Mouse (Mus musculus) thymus, postnatal 25 days (tissue): ENCODE results near the gene Mdc1.

ENCODE experiments used
- DNase-seq: peaks from one replicate; pipeline ENCODE4 v3.0.0; 2022

Gene Mdc1

DNA sequence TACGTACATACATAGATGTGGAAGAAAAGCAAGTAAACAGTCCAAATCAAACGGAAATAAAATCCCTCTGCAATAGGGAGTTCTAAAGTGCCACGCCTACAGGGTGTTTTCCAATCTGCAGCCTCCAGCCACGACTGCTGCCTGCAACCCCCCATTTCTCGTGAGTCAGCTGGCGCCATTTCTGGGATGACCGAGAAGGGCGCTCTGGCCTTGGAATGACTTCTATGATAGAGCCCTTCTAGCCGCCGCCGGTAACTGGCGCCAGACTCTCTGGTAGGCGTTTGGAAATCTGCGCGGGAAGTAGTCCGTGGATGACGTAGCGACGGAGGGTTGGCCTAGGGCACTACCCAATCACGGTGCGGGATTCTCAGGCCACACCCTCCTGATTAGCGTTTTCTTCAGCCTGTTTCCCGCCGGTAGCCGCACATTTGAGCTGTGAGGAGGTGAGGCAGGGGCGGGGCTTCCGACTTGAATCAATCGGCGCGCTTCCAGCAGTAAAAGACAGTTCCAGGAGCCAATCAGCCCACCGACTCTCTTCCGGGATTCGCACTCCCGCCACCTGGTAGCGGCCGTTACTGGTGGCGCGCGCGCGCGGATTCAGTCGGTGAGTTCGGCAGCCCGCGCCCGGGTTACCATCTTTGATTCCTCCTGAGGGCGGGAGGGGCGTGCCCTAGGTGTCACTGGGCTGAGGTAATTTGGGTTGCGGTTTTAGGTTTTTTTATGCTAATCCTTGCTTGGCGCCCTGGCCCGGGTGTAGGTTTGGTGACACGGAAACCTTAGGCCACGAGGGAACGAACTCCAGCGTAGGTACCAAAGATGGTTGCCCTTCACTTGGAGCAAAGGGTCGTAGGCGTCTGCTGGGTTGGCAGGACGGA is at the start of gene Mdc1:
Gene Mdc1, plus strand, starts transcription at position 440 of the 875 bp plus-strand sequence.
- peak; percentile 99 for DNase-seq

DNA sequence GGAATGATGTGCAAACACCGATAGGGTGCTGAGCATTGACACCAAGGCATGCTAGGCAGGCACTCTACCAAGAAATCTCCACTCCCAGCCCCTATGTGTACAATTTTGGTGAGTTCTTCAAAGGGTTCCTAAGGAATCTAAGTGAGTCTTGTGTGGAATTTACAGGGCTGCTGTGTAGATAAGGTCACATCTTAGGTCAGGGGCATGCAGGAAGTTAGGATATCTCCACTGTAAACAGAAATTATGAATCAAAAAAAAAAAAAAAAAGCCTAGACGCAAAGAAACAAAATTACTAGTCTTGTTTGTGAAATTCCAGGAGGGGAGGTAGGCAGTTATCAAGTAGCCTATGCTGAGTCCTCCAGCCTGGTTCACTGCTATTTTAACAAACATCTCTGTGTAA is 48.5 kb upstream of the Mdc1 start:
- no peak for DNase-seq

DNA sequence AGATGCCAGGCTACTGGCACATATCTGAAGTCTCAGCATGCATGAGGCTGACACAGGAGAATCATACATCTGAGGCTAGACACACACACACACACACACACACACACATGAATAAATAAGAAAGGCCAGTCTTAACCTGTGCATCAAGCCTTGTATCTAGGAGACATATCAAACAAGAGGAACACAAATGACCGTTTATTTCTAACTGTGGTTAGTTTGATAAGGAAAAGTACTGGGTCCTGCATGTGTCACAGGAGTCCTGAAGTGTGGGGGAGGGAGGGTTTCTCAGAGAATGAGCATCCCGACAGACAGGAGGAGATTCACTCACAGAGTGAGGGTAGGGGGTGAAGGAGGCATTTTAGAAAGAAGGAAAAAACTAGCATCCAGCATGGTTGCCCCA is 46.2 kb upstream of the Mdc1 start:
- DNase-seq: no peak

DNA sequence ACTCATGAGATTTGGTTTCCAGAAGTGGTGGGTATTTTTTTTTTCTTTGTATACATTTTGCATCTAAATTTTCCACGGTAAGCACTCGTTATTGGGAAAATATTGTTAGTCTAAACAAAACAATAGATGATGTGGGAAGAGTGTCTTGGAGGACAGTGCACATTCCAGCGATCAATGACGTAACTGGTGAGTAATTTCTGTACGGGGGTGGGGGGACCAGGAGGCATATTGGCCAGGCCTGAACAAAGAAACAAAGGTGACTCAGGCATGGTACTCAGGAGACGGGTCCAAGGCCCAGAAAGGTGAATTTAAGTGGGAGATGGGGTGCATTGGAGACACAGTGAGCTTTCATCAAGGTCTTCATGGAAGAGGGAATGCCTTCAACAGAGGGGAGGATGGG is 45.7 kb upstream of the Mdc1 start:
- no peak for DNase-seq

DNA sequence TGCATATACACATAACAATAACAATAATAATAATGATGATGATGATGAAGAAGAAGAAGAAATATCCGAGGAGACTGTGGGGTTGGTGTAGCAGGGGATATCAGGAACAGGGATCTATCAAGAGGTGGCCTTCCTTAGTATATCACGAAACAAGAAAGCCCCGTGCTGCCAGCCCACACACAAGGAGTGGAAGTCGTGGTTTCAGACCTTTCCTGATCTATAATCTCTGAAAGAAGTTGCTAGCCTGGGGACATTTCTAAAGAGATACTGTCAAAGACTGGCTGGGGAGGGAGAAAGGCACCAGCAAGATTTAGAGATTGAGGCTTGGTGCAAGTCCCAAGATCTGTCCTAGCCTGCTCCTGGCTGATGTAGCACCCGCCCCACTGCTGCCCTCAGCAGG is 44.5 kb upstream of the Mdc1 start:
- no peak for DNase-seq

DNA sequence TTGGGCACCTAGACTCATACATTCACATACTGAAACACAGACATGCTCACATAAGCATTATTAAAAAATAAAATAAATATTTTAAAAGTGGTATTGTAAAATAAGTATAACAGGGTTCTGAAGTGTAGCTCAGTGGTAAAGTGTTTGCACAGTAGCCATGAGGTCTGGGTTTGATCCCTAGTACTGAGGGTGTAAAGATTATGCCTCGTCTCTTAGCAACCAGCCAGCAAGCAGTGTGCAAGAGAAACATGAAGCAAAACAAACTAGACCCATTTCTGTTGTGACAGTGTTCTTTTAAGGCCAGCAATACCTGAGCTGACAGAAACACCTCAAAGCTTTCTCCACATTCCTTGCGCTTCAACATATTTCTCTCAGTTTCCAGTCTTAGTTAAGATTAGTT is 40.4 kb upstream of the Mdc1 start:
- DNase-seq: no peak

DNA sequence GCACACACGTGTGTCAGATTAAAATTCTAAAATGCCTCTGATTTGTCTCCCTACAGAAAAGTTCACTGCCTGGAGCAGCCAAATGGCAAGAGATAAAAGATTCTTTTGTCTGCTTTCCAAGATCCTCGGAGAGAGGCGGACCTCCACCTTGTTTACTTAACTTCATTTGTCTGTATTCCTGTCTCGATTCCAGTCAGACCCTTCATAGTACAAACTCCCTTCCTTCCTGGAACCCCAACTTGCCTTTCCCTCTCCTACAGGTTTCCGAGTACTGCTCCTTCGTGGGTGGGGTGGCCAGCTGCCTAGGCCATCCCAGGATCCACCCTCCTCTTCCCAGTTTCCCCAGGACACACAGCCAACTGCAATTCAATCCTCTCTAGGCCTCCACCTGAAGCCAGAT is 38.3 kb upstream of the Mdc1 start:
- no peak for DNase-seq

DNA sequence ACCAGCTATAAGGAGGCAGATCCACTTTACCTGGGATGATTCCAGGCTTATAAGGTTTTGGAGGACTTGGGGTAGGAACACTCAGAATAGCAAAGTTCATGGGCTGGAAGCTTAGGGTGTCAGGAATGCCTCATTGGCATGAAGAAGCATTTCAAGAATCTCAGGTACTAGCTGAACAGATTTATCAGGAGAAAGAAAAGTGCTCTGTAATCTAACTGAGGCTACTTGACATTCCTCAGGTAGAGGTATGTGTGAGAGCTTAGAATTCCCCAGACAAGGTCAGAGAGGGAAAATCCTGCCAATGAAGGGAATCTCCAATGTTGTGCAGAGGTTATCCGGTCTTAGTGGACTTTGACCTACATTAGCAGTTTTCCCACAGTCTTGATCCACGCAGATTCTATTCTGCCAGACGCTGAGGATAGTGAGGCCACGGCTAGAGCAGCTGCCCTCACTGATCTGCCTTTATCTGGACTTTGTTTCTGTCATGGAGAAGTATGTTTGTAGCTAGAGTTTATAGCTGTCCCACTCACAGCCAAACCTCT is 37.4 kb upstream of the Mdc1 start:
- no peak for DNase-seq

DNA sequence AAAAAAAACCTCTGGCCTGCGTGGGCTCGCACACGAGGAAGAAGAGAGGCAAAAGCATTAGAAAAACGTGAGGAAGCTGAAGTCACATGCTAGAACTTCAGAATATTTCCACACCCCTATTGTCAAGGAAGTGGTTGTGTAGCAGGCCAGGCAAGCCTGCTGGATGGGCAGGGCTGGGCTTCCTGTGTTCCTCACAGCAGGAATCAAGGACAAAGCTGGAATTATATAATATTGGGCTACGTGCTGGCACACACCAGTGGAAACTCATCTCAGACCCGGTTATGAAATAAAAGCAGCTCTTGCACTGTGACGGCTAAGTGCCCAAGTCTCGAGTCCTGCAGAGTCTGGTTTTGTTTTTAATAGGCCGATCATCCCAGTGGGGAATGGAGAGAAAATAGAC is 33.2 kb upstream of the Mdc1 start:
- DNase-seq: no peak

DNA sequence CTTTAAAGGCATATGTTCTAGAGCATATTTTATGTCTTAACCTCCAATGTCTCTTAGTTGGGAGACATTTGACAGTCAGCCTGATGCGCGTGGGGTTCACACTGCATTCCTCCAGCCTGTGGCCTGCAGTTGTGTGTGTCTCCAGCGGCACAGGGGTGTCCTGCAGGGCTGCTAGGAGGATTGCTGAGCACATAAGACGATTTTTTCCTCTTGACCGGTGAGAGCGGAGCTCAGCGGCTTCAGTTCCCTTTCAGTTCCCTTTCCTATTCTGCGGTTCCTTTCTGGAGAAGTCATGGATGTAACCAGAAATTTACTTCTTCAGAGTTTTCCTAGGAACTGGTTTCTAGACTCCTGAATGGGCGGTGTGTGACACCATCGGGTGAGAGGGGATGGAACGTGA is 31.9 kb upstream of the Mdc1 start:
- no peak for DNase-seq

DNA sequence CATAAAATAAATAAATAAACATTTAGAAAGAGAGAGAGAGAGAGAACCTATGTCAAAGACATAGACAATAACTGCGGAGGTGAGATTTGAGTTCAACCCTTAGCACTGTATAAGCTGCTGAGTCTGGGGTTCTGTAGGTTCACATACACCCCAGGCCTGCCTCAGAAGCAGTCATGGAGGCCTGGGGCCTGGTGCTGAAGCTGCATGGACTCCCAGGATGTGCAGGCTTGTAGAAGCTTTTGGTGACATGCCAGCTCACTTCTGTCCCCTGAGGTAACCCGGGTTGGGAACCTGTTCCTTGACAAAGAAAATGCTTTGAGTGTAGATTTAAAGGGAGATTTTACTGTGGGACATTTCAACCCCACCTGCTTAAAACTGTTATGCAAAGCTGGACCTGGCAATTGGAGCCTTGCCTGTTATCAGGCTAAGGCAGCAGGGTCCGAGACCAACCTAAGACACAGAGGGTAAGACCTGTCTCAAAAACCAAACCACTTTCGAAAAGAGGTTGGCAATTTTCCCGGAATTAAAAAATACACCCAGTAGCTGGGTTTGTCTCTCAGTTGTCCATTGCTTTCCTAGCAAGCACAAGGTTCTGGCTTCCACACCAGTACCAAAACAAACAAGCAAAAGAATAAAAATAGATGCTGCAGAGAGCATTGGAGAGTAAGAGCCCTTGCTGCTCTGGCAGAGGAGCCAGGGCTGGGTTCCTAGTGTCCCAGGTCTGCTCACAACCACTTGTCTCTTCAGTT is 30.2 kb upstream of the Mdc1 start:
- no peak for DNase-seq

DNA sequence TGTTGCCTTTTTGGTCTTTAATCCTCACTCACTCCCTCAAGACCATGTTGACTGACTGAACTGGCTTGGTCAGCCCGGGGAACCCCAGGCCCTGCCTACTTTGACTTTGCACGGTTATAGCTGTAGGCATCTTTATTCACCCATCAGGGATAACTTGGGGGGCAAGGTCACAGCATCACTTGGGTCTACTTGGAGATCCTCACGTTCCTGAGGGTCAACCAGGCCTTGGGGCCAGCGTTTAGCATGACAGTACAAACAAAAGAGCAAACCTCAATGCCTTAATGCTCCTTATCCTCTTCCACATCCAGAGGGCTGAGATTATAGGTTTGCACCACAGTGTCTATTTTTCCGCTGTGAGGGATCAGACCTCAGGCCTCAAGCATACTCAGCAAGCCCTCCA is 29.0 kb upstream of the Mdc1 start:
- DNase-seq: no peak

DNA sequence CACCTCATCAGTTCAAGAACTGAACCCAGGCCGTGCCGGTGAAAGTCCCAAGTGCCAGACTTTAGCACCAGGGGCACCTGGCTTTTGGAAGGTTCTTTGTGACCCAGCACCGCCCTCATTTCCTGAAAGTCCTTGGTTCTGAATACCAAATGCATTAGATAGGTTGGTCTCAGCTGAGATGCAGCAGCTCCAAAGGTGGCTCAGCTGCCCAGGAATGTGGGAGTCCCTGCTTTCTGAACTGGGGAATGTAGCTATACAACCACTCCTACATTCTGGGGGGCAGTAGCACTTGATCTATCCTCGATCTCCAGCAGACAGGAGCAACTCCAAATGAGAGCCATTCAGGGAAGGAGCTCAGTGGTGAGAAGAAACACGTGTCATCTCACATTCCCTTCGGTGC is 28.6 kb upstream of the Mdc1 start:
- DNase-seq: no peak

DNA sequence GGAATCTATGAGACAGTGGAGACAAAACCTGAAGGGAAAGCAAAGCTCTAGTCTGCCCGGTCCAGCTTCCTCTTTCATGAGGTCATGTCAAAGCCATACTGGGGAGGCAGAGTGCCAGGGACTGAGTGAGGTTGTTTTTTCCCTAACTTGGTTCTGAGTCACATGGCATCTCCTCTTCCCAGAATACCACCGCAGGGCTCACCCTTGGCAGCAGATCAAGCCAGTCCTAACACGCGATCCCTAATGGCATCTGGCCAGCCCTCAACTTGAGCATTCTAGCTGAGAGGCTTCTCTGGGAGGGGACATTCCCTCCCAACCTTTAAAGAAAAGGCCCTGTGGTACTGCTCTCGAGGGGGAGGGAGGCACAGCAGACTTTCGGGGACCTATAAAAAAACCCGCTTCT is 28.1 kb upstream of the Mdc1 start:
- DNase-seq: no peak

DNA sequence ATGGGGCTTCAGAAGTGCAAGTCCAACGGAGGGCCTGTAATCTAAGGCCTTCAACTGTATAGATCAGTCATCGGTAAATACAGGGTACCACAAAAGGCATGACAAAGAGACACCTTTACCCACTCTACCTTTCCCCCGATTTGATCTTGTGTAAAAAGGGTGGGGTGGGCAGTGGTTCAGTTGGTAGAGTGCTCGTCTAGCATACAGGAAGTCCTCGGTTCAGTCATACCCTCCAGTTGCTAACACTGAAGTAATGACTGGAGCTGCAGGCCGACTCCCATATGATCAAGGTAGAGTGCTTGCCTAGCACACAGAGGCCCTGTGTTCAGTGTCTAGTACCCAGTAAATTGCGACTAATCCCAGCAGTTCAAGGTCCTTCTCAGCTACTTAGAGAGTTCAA is 27.7 kb upstream of the Mdc1 start:
- no peak for DNase-seq

DNA sequence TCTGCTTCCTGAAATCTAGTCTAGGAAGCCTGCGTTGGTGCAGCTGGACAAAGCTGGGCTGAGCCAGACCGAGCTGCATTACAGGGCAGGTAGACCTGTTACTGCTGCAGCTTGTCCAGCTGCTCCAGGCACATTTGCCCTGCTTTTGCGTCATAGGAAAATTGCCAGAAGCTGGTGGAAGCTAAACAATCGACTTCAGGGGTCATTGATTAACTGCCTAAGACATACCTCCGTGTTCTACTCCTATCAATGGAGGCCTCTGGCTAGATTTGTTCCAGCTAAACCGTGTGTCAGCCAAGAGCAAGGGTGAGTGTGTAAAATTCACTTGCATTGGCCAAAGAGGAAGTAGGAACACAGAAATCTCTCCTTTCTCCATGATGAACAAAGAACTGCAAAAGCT is 26.6 kb upstream of the Mdc1 start:
- DNase-seq: no peak

DNA sequence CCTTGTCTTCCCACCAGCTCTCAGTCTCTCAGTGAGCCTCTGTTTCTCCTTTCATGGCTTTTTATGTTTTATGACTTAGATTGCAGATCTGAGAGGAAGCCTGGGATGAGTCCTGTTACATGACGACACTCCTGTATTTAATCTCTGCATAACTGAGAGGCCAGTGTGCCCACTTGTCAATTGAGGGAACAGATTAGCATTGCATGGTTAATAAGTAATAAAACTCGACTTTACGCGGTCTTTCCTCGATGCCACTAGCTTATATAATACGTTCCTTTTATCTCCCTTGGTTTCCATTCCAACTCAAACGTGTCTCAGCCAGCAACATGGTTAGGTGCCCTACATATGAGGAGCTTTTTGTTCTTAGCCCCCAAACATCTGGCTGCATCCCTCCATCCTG is 25.5 kb upstream of the Mdc1 start:
- DNase-seq: no peak

DNA sequence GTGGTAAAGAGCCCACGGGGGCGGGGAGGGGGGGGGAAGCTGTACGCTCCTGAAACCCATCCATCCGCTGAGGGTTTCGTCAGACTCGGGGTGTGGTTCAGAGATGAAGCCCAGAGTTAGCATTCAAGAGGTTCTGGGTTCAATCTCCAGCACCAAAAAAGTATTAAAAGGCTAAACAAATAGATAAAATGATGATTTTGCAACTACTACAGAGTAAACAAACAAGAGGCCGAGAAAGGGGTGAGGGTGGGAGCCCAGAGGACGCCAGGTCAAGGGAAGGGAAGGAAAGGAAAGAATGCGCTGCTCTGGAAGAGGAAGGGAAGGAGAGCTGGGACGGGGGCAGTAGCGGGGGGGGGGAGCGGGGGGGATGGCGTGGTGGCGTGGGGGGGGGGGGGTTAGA is 24.6 kb upstream of the Mdc1 start:
- no peak for DNase-seq

DNA sequence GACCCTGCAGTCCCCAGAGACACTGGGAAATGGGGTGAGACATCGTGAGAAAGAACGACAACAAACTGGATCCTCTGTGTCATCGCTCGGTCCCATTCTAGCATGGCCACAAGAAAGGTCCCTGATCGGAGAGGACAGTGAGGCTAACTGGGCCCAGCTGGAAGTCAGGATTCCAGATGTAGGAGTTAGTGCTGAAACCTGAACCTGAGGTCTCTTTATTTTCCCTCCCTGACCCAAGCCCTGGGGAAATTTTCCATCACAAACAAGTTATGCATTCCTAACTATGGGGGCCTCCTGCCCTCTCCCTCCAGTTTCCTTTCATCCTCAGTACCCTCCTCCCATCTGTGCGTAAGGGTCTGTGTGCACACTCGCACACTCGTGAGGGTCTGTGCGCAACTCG is 24.1 kb upstream of the Mdc1 start:
- no peak for DNase-seq

DNA sequence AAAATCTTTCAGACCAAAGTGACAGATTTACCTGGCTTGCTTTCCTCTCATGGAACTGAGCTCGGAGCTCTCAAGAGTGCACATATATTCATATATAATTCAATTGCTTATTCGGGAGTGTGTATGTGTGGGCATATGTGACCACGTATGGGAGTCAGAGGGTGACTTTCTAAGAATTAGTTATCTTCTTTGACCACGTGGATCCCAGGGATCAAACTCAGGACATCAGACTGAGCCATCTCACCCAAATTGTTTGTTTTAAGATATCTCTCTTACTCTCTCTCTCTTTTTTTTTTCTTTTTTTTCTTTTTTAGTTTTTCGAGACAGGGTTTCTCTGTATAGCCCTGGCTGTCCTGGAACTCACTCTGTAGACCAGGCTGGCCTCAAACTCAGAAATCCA is 21.2 kb upstream of the Mdc1 start:
- DNase-seq: no peak

DNA sequence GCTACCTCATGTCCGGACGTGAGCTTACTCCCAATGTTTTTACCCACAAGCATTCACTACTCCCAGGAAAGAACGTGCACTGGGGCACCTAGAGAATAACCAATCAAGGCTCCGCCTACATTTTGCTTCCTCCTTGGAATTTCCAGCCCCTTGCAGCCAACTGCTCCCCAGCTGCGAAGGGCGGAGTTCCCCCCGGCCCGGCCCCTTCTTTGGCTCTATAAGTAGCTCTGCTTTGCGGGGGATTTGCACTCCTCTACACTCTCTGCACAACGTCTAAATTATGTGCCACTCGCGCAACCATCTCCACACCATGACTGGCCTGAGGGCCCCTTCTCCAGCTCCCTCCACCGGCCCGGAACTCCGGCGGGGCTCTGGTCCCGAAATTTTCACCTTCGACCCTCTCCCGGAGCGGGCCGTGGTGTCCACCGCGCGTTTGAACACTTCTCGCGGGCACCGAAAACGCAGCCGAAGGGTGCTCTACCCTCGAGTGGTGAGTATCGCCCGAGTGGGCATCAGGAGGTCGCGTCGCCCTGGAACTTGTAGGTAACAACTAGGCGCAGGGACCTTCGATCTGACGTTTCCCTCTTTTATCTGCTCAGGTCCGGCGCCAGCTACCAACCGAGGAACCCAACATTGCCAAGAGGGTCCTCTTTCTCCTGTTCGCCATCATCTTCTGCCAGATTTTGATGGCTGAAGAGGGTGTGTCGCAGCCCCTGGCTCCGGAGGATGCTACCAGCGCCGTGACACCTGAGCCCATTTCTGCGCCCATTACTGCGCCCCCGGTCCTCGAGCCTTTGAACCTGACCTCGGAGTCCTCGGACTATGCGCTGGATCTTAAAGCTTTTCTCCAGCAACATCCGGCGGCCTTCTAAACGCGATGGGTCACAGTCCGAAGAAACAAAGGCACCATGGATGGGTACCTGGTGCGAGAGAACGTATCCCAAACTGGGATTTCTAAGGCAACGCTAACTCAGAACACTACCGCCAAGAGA is 19.6 kb upstream of the Mdc1 start, which contains the start of gene Ier3:
Gene Ier3, plus strand, starts transcription at position 246 of the 992 bp plus-strand sequence.
- no peak for DNase-seq

DNA sequence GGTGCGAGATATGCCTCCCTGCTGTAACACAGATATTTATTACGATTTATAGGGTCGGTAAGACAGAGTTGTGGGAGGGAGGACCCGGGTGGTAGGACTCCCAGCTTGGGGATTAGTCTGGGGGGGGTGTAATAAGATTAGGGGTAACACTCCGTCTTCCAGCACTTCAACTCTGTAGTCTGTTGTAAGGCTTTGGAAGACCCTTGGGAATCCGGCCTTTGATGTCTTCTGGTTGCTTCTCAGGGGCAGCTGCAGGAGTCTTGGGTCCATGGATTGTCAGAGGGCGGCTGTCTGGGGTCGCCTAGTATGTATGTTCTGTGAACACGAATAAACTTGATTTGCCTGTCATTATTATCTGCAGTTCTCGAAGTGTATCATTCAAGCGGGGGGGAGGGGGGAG is 18.8 kb upstream of the Mdc1 start:
- DNase-seq: no peak
